Mouse (Mus musculus) erythroblast, embryonic 14.5 days (primary cell): Measurements from ENCODE around the gene Fam111a. TPM values are rescaled to one million over a fixed set of nuclear protein-coding genes. Genes with fewer than 3 reads are reported as not detected.

Experiments
- H3K27me3 ChIP-seq: 2 replicates; pipeline ENCODE4 v1.6.1; 2012; ENCODE audit warnings: inconsistent platforms; ENCODE audit not compliant: control insufficient read depth
- H3K36me3 ChIP-seq: 2 replicates; pipeline ENCODE4 v1.6.1; 2012; ENCODE audit warnings: mild to moderate bottlenecking, inconsistent platforms; ENCODE audit not compliant: control insufficient read depth
- H3K4me1 ChIP-seq: 2 replicates; pipeline ENCODE4 v1.6.1; 2012; ENCODE audit warnings: inconsistent platforms; ENCODE audit not compliant: control insufficient read depth
- H3K4me3 ChIP-seq: replicated peaks from 2 replicates; pipeline ENCODE3; 2012; ENCODE audit warnings: moderate library complexity, mild to moderate bottlenecking, inconsistent platforms
- H3K9me3 ChIP-seq: 2 replicates; pipeline ENCODE4 v1.6.1; 2012; ENCODE audit warnings: low read length, inconsistent platforms, mixed read lengths; ENCODE audit not compliant: control insufficient read depth
- GATA1 ChIP-seq: IDR thresholded peaks from 2 replicates; pipeline ENCODE4 v1.6.1; 2012; ENCODE audit warnings: low read length, inconsistent platforms, mixed read lengths
- TAL1 ChIP-seq: IDR thresholded peaks from 3 replicates; pipeline ENCODE4 v1.6.1; 2012; ENCODE audit warnings: low read length, inconsistent platforms, mixed read lengths
- polyA plus RNA-seq: library from polyadenylated mRNA; stranded (reverse); fragments of >175 nt; gene quantifications from 2 replicates; pipeline ENCODE4 v1.2.3, GENCODE M21; 2012

Gene Fam111a
- polyA plus RNA-seq, 1 experiment, result 0.64 TPM

DNA sequence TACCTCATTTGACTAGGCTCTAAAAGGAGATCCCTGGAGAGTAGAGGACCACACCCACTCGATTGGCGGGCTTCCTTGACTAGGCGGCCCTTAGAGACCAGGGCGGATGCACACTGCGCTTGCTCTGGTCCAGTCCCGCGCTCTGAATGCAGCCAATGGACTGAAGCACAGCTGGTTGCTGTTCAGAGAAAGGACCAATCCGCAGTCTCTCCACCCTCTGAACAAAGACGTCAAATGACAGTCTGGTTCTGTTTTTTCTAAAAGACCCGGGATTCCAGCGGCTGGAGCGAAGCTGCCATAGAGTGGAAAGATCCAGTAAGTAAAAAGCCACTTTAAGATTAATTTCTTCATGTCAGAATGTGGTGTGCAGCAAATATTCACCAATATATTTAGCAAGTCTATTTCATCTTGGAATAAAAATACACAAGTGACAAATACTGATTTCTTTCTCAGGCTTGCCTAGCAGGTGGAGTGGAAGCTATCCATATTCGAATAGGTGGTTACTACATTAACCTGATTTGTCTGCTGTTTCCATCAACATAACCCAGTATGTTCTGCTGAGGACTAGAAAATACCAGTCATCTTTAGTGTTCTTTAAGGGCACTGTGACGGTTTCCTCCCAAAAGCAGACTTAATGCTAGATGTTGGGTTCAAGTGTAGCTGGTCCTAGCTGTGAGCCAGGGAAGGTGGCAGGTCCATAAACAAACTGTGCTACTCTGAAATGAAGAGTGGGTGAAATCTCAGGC lies 27.9 kb downstream of the Fam111a start:
- Histone ChIP-seq H3K4me3 (peak overlapping the region; percentile 80), H3K4me1 (peaks cover 43% of the 10 kb centered on the region), H3K9me3 (no peaks in the 10 kb centered on the region), H3K36me3 (peaks cover 36% of the 10 kb centered on the region), H3K27me3 (peaks cover 2% of the 10 kb centered on the region)
- TF ChIP-seq GATA1, result no peak

DNA sequence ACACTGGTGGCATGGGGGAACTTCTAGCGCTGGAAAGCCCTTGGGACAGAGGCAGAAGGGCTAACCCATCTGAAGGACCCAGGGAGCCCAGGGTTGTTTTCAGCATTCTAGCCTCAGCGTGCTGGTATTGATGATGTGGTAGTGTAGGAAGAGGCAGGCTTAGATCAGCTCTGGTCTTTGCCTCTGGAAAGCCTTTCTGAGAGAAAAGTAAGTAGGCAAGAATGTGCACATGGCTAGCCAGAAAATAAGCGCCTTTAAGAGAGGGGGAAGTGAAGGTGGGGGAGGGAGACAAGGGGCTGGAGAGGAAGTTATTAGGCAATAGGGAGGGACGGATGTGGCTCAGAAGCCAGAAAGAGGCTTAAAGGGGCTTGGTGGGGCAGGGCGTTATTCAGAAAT lies 28.5 kb downstream of the Fam111a start:
- TF ChIP-seq TAL1 (no peak), GATA1 (no peak)
- Histone ChIP-seq H3K36me3 (peaks cover 42% of the 10 kb centered on the region), H3K4me1 (peaks cover 43% of the 10 kb centered on the region), H3K4me3 (peak overlapping the region; percentile 80), H3K27me3 (peaks cover 2% of the 10 kb centered on the region), H3K9me3 (no peaks in the 10 kb centered on the region)

DNA sequence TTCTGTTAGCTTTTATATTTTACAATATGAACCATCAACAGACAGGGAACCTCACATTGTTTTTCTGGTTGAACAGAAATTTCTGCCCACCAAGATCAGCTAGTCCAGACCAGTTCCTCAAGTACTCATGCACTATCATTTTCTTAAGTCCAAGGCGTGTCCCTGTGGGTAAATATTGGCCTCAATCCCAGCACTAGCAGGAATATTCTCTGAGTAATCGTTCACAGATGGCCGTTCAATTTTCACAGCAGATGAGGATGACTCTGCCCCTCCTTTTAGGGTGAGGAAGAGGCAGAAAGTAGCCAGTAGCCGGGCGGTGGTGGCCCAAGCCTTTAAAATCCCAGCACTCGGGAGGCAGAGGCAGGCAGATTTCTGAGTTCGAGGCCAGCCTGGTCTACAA lies 29.6 kb downstream of the Fam111a start:
- Histone ChIP-seq H3K36me3 (peaks cover 49% of the 10 kb centered on the region), H3K4me1 (peaks cover 43% of the 10 kb centered on the region), H3K4me3 (peak overlapping the region; percentile 80), H3K9me3 (no peaks in the 10 kb centered on the region), H3K27me3 (peaks cover 2% of the 10 kb centered on the region)
- TF ChIP-seq TAL1 (no peak), GATA1 (no peak)

DNA sequence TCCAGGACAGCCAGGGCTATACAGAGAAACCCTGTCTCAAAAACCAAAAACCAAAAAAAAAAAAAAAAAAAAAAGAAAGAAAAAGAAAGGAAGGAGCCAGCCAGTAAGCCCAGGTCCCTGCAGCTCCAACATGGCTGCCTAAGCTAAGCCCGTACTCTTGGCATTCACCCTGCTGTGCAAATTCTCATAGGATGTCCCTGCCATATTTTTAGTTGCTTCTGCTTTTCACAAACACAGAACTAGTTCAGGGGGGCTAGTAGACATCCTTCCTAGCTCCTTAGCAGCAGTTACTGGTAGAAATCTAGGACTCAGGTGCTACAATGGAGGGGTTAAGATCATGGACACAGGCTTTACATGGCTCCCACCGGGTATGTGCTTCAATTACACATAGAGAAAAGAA lies 30.0 kb downstream of the Fam111a start:
- H3K4me1 ChIP-seq, result peaks cover 43% of the 10 kb centered on the region

DNA sequence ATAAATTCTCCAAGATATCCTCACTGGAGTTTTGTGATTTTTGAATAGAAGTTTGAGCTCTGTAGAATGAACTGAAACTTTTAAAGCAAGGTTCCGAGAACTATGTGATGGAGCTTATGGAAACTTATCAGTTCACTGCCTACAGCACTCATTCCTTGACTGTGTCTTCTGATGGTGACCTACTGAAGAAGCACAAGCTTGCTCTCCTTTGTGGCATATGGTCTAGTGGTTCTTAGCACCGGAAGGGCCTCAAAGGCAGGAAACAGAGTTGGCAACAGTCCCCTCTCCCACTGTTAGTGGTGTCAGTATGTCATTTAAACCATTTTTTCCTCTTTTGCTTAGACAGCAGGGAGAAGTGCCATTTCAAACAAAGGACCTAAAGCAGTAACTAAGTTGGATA lies 31.1 kb downstream of the Fam111a start:
- peak overlapping the region; percentile 3 for H3K4me3 ChIP-seq
- H3K9me3 ChIP-seq, result no peaks in the 10 kb centered on the region
- TF ChIP-seq GATA1 (no peak), TAL1 (no peak)
- H3K36me3 ChIP-seq, result peaks cover 53% of the 10 kb centered on the region
- H3K4me1 ChIP-seq, result peaks cover 43% of the 10 kb centered on the region
- no peaks in the 10 kb centered on the region for H3K27me3 ChIP-seq

More for the DNA sequence above, 30.0 kb downstream of the Fam111a start:
- Histone ChIP-seq H3K27me3 (no peaks in the 10 kb centered on the region), H3K36me3 (peaks cover 51% of the 10 kb centered on the region), H3K9me3 (no peaks in the 10 kb centered on the region), H3K4me3 (peak overlapping the region; percentile 80)
- TF ChIP-seq TAL1 (no peak), GATA1 (no peak)

DNA sequence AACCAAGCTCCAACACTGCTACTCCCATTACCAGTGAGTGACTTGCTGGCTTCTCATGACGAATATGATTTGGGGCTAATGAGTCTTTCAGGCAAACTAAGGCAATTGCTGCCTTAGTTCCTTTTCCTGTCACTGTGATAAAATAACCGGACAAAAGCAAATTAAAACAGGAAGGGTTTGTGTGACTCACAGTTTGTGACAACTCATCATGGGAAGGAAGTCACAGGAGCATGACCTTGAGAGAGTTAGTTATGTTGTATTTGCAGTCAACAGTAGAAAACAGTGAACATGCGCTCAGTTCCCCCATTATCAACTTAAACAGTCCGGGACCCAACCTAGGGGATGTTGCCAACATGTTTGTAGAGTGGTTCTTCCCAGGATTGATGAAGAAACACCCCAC lies 39.8 kb downstream of the Fam111a start:
- Histone ChIP-seq H3K4me1 (no peaks in the 10 kb centered on the region), H3K9me3 (no peaks in the 10 kb centered on the region), H3K36me3 (peaks cover 73% of the 10 kb centered on the region), H3K4me3 (no peak overlapping the region), H3K27me3 (no peaks in the 10 kb centered on the region)
- no peak for TF ChIP-seq GATA1
- no peak for TF ChIP-seq TAL1

DNA sequence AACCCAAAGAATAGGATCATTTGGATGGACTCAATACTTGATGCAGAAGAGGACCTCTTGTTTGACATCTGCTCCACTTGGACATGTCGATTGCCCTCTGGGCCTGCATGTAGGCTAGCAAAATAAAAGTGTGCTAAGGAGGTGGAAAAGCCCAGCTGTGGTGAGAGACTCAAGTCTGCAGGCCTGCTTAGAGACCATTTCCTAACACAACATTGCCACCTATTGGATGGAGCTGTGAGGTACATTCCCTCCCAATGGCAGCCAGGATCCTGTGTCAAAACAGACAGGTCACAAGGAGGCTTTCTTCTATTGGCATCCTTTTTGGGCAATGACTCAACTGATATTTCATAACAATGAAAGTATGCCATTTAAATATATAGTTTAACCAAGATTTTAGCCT lies 46.4 kb downstream of the Fam111a start:
- H3K27me3 ChIP-seq, result peaks cover 15% of the 10 kb centered on the region
- no peaks in the 10 kb centered on the region for H3K9me3 ChIP-seq
- no peak overlapping the region for H3K4me3 ChIP-seq
- peaks cover 11% of the 10 kb centered on the region for H3K4me1 ChIP-seq
- TF ChIP-seq TAL1 (no peak), GATA1 (no peak)
- peaks cover 46% of the 10 kb centered on the region for H3K36me3 ChIP-seq

DNA sequence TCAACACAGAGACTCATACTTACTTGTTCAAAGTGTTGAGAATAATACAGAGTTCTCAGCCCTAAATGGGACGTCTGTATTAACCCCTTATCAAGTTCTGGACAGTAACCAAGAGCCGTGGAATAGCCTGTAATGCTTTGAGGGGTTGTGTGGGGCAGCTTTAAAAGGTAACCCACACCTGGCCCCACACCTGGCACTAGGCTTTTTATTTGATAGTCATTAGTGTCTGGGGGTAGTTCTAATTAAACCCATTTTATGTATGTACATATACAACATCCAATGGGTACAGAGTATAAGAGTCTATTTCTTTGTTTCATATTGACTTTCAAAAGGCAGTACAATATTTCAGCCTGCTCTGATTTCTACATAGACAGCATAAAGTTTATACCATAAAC lies 49.6 kb downstream of the Fam111a start:
- no peak overlapping the region for H3K4me3 ChIP-seq
- no peak for TF ChIP-seq TAL1
- no peak for TF ChIP-seq GATA1
- H3K4me1 ChIP-seq, result peaks cover 11% of the 10 kb centered on the region
- peaks cover 18% of the 10 kb centered on the region for H3K36me3 ChIP-seq
- peaks cover 19% of the 10 kb centered on the region for H3K27me3 ChIP-seq
- no peaks in the 10 kb centered on the region for H3K9me3 ChIP-seq

DNA sequence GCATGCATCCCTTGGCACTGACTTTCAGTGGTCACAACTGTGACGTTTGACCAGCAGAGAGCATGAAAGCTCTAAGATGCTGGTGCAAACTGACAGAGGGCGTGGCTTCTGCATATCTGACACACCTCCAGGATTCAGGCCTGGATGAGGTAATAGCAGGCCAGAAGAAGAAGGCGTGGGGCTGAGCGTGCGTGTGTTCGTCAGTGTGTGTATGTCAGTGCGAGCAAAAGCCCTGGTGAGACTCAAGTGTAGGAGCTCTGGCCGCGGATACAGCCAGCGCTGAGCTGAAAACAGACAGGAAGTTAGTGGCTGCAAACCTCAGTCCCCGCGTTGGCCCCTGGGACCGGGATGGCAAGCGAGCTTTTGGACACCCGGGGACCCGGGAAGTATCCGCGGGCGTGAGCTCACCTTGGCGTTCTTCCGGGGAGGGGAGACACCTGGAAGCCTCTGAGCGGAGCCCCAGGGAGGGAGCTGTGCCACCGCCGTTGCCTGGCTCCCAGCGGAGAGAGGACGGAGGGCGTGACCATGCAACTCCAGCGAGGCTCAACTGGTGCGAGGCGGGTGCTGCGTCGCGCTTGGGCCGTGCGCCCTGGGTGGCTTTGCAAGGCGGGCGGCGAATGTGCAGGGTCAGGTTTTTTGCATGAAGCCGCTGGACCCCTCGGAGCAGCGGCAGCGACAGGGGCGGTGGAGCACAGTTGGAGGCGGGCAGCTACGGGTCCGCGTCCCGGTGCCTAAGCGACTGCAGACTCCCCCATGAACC lies 50.2 kb downstream of the Fam111a start:
- Histone ChIP-seq H3K36me3 (peaks cover 12% of the 10 kb centered on the region), H3K4me1 (peaks cover 11% of the 10 kb centered on the region), H3K4me3 (peak overlapping the region; percentile 59), H3K9me3 (no peaks in the 10 kb centered on the region), H3K27me3 (peaks cover 19% of the 10 kb centered on the region)
- no peak for TF ChIP-seq GATA1
- no peak for TF ChIP-seq TAL1
